Mouse (Mus musculus) Patski (cell line): ENCODE measurements around the gene Nufip1. TPM values are rescaled to one million over a fixed set of nuclear protein-coding genes. Genes with fewer than 3 reads are reported as not detected.

ENCODE experiments used
- ATAC-seq: fragments of 100-300 bp; one replicate; pipeline ENCODE4 v1.8.0; 2021
- CTCF ChIA-PET: fragments of 350-600 bp; sonication (Branson Sonifier 250); formaldehyde crosslinking; loops from one replicate; lab custom pipeline; 2022; ENCODE audit warnings: inconsistent platforms; lab: Charles Lee
- POLR2A ChIA-PET: fragments of 350-600 bp; sonication (Branson Sonifier 250); formaldehyde crosslinking; loops from one replicate; lab custom pipeline; 2022; ENCODE audit warnings: antibody characterized with exemption, inconsistent platforms; lab: Charles Lee
- DNase-seq: peaks from one replicate; pipeline ENCODE4 v3.0.0-alpha.2; 2011; ENCODE audit warnings: low read depth, low spot score
- H3K27me3 ChIP-seq: fragments of 371-371 bp; one replicate; pipeline ENCODE4 v1.5.1; 2021
- CTCF ChIP-seq: fragments of 100-300 bp; IDR thresholded peaks from one replicate; pipeline ENCODE4 v1.5.1; 2021
- in situ Hi-C: fragments of 300-500 bp; cut with MboI; formaldehyde crosslinking; loops from 3 replicates; pipeline ENCODE4 v1.11.1; 2018; ENCODE audit warnings: low pct_unique_long_range_greater_than_20kb, mixed read lengths
- polyA plus RNA-seq: library from polyadenylated mRNA; unstranded; gene quantifications from one replicate; pipeline ENCODE4 v1.2.3, GENCODE M21; 2021

The Nufip1 gene
- polyA plus RNA-seq, 1 experiment from 2014 or later: 9.6 TPM

DNA sequence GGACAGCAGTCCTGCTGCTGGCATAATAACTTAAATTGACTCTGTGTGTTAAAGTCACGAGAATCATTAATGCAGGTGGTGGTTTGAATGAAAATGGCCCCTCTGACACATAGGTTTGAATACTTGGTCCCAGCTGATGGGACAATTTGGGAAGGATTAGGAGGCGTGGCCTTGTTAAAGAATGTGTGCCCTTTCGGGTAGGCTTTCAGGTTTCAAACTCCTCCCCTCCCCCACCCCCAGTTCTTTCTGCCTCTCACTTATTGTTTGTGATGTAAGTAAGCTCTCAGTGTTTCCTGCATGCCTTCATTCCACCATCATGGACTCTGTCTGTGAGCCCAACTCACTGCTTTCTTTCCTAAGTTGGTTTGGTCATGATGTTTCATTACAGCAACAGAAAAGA lies 16.6 kb downstream of the Nufip1 start:
- no peak for DNase-seq
- POLR2A ChIA-PET: no interaction called here
- H3K27me3 ChIP-seq: no peaks in the 10 kb centered on the region
- TF ChIP-seq CTCF: no peak
- in situ Hi-C loops: no loop called here
- ATAC-seq: no peak
- CTCF ChIA-PET: no interaction called here

DNA sequence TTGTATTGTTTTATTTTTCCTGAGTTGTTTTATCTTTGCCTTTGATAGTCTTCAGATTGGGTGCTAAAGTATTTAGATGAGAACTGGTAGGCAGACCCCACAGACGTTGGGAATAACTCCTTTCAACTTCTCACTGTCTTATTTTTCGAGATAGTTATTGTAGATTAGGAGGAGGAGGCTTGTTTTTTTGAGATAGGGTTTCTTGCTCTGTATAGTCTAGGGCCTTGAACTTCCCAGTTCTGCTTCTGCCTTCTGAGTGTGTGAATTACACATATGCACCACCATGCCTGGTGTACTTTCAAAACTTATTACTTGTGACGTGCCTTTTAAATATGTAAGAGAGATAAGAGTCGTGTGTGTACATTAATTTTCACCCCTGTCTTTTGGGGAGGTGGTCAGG lies 17.5 kb downstream of the Nufip1 start:
- ChIA-PET CTCF (no interaction called here), POLR2A (no interaction called here)
- DNase-seq (no peak), ATAC-seq (no peak)
- TF ChIP-seq CTCF: no peak
- in situ Hi-C loops: no loop called here
- H3K27me3 ChIP-seq: no peaks in the 10 kb centered on the region

DNA sequence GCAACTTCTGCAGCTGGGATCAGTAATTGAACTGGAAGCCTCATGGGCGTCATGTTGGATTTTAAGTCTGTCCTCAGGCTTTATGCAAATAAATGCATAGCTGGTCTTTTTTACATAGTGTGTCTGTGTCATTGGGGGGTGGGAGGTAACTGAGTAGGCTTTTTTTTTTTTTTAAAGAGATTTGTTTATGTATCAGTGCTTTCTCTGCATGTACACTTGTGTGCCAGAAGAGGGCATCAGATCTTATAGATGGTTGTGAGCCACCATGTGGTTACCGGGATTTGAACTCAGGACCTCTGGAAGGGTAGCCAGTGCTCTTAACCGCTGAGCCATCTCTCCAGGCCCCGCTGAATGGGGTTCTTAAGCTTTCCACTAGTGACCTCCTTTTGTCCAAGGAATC lies 24.3 kb downstream of the Nufip1 start:
- H3K27me3 ChIP-seq: no peaks in the 10 kb centered on the region
- no peak for ATAC-seq
- no peak for TF ChIP-seq CTCF
- DNase-seq: no peak
- ChIA-PET CTCF (interaction anchor here (1.3 to 1.5 kb wide), 2 partner anchors 11 to 338 kb away, joined by 3 to 4 read pairs; no protein-coding TSS in a partner anchor), POLR2A (interaction anchor here (0.5 to 0.6 kb wide), 2 partner anchors 10 to 17 kb away, joined by 3 read pairs; no protein-coding TSS in a partner anchor)
- in situ Hi-C loops: no loop called here

DNA sequence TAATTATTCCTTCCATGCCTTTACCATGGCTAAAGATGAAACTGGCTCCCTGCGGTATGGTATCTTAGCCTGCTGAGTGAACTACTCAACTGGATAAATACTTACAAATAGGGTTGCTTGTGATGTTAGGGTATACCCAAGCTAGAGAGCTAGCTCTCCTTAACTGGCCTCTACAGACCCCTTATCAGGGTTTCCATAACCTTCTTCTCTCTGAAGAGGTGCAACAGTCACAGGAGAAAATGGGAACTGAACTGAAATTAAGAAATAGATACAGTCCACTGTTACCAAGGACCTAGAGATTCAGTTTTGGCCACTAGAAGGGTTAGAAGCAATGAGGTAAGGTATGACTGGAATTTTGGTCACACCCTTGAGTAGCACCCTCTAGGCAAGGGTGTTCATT lies 34.6 kb downstream of the Nufip1 start:
- no peak for DNase-seq
- in situ Hi-C loops: no loop called here
- ATAC-seq: no peak
- POLR2A ChIA-PET: interaction anchor here (0.7 to 0.9 kb wide), 2 partner anchors 10 to 40 kb away, joined by 3 to 4 read pairs; no protein-coding TSS in a partner anchor
- CTCF ChIA-PET: interaction anchor here (1.0 to 1.1 kb wide), 2 partner anchors 10 to 13 kb away, joined by 3 read pairs; no protein-coding TSS in a partner anchor
- H3K27me3 ChIP-seq: no peaks in the 10 kb centered on the region
- no peak for TF ChIP-seq CTCF

DNA sequence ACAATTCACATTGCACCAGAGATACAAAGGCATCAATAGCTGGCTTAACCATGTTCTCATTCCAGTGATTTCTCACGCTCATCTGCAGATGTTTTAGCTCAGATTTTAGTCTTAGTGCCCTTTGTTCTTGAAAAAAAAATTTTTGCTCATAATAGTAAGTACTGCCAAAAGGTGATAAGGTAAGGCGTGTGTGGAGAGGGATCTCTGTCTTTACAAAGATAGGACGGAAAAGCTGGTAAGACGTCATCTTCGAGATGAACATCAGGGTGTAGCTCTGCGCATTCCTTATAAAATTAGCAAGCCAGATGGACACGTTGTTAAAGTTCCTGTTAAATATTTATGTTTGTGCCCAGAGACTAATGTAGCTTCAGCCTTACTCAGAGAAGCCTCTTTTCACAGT lies 35.2 kb downstream of the Nufip1 start:
- in situ Hi-C loops: no loop called here
- ATAC-seq (no peak), DNase-seq (no peak)
- POLR2A ChIA-PET: no interaction called here
- no peaks in the 10 kb centered on the region for H3K27me3 ChIP-seq
- CTCF ChIA-PET: interaction anchor here (1.0 to 1.1 kb wide), 2 partner anchors 11 to 14 kb away, joined by 3 read pairs; no protein-coding TSS in a partner anchor
- no peak for TF ChIP-seq CTCF

DNA sequence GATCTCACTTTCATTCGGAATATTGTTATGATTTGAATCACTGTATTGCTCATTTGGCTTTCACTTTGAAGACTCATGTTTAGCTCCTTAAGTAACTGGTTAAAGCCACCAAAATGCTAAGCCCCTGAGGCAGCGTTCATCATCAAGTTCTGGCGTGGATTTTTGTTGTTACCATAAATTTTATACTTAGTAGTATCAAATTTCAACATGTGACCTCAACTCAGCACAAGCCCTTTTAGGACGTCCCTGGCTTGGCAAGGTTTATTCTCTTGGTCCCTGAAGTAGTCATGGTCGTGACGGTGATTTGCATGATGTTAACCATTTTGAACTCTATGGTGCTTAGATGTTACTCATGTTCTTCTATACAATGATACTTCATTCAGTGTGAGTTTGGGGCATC lies 36.4 kb downstream of the Nufip1 start:
- no peak for TF ChIP-seq CTCF
- CTCF ChIA-PET: no interaction called here
- DNase-seq (no peak), ATAC-seq (no peak)
- in situ Hi-C loops: no loop called here
- POLR2A ChIA-PET: no interaction called here
- H3K27me3 ChIP-seq: no peaks in the 10 kb centered on the region

DNA sequence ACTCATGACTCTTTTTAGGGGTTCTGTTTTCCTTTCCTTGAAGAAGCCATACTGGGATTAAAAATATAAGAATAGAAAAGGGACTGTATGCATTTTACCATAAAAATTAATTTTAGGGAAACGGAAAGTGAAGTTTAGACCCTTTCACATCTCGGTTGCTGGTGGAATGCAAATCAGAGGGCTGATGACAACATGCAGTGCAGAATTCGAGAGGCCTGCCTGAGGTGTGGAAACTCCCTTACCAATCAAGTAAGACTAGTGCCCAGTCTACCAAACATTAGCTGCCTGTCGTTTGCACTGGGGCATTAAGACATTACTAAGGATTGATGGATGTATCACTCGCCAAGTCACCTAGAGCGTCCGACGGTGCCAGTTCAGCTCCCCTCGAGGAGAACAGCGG lies 37.6 kb downstream of the Nufip1 start:
- ChIA-PET POLR2A (no interaction called here), CTCF (no interaction called here)
- no peaks in the 10 kb centered on the region for H3K27me3 ChIP-seq
- TF ChIP-seq CTCF: no peak
- ATAC-seq (no peak), DNase-seq (no peak)
- in situ Hi-C loops: no loop called here

DNA sequence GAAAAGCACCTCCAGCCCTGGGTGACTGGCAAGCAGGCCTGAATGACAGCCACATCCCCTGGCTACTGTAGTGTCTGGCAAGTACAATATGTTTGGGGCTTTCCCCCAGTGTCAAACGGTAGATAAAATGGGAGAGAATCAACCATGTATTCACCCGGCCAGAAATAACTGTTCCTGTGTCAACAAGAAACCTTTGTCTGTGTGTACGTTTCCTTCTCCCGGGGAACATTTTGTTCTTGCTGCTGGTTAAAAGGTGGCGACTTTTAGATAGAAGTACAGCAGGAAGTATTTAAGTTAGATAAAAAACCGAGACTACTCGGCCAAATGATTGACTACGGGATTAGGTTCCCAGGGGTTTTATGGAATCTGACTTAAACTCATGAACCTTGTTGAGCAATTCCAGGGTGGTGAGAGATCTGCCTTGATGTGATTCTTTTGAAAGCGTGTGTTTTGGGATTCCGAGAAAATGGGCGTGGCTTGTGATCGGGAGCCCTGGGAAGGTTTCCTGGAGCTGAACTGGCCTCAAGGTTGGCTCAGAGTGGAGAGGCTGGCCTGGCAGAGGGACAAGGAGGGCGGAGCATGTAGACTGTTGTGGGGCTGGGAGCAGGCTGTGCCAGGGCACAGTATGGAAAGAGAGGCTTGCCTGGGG lies 39.0 kb downstream of the Nufip1 start:
- no peak for TF ChIP-seq CTCF
- in situ Hi-C loops: loop anchor here (5.0 to 10.0 kb wide), 3 partner anchors 268 to 865 kb away; no protein-coding TSS in a partner anchor
- H3K27me3 ChIP-seq: no peaks in the 10 kb centered on the region
- DNase-seq (peak; percentile 10), ATAC-seq (peak; percentile 40)
- CTCF ChIA-PET: no interaction called here
- POLR2A ChIA-PET: no interaction called here

DNA sequence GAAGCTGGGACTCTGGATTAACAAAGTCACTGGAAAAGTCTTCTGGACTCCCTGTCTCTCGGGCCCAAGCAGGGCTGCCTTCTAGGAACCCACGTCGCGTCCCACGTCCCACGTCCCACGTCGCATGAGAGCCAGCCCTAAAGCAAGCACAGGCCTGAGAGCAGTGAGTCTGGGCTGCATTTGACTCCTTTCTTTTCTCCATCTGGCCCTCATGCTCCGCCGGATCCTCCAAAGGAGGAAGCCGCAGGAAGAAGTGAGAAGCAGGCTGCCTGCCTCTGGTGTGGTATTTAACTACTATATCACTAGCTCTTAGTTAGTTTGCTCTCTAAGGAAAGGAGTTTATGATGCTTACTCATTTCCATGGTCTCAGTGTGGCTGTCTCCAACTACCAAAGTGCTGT lies 39.8 kb downstream of the Nufip1 start:
- in situ Hi-C loops: loop anchor here (5.0 to 10.0 kb wide), 3 partner anchors 267 to 864 kb away; no protein-coding TSS in a partner anchor
- no peak for TF ChIP-seq CTCF
- H3K27me3 ChIP-seq: no peaks in the 10 kb centered on the region
- ATAC-seq (no peak), DNase-seq (no peak)
- POLR2A ChIA-PET: no interaction called here
- CTCF ChIA-PET: no interaction called here

DNA sequence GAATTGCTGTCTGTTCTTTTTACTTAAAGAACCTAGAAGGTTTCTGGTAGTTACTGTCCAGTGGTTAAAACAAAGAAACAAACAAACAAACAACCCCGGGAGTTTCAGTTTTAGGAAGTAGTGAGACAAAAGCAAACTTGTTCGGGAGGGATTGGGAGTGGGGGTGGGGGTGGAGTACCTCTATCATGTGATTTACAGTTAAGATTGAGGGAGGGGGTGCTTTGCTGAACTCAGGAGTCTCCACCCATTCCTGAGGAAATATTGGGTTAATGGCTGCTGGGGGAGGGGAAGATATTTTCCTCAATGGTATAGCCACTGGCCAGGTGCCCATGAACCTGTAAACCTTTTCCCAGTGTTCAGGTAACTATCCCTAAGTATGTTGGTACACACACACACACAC lies 40.3 kb downstream of the Nufip1 start:
- H3K27me3 ChIP-seq: no peaks in the 10 kb centered on the region
- DNase-seq: no peak
- TF ChIP-seq CTCF: no peak
- in situ Hi-C loops: loop anchor here (5.0 to 10.0 kb wide), 3 partner anchors 266 to 864 kb away; no protein-coding TSS in a partner anchor
- ATAC-seq: no peak
- ChIA-PET CTCF (interaction anchor here (1.3 to 2.1 kb wide), 2 partner anchors 323 to 324 kb away, joined by 4 to 7 read pairs; no protein-coding TSS in a partner anchor), POLR2A (no interaction called here)

DNA sequence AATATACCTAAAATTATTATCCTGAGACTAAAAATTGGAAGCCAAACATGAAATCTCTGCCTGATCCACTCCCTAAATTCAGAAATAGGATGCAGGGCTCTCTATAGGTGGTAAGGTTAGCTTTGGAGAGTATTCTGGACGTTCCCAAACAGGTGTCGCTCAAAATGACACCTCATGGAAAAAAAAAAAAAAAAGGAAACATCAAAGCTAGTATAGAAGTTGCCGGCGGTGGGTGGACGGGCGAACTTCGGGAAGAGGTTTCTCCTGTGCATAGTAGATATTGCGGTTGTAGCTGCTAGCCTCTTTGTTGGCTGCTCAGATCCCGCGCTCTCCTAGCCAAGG lies 41.1 kb downstream of the Nufip1 start:
- ChIA-PET POLR2A (interaction anchor here (0.6 kb wide), 1 partner anchor 17 kb away, joined by 3 read pairs; no protein-coding TSS in a partner anchor), CTCF (interaction anchor here (1.3 to 2.1 kb wide), 4 partner anchors 304 to 324 kb away, joined by 4 to 7 read pairs (median 4); no protein-coding TSS in a partner anchor)
- ATAC-seq: no peak
- H3K27me3 ChIP-seq: no peaks in the 10 kb centered on the region
- DNase-seq: no peak
- no peak for TF ChIP-seq CTCF
- in situ Hi-C loops: loop anchor here (5.0 to 10.0 kb wide), 3 partner anchors 266 to 863 kb away; no protein-coding TSS in a partner anchor
